Mouse (Mus musculus): ENCODE measurements around the gene Spata18. TPM values are rescaled to one million over a fixed set of nuclear protein-coding genes. Genes with fewer than 3 reads are reported as not detected.

Gene Spata18
- polyA plus RNA-seq, 2 experiments = not detected

GRCm38 (mm10) chr5:73650365-73650964, 714 bp upstream of the Spata18 start:
- peaks cover 0 to 2% of the 10 kb centered on the region in 2 experiments; a peak in 1 of 4 replicates for H3K4me1 ChIP-seq (replicated peaks; ENCODE audit: control insufficient read depth in 2 of 2, insufficient read depth in 2 of 2, low read length in 1 of 2)
- peaks cover 69% of the 10 kb centered on the region for H3K27me3 ChIP-seq (ENCODE audit: control insufficient read depth, insufficient read depth, low read length)
- WGBS (ENCODE audit: insufficient replicate concordance) = 1% methylated on average over 15 of the region's 15 CpGs

GRCm38 (mm10) chr5:73651855-73652201, 649 bp downstream of the Spata18 start:
- no peak for DNase-seq (ENCODE audit: low read depth in 3 of 3, low spot score in 3 of 3)
- WGBS (ENCODE audit: insufficient replicate concordance) = 3% methylated on average over 4 of the region's 4 CpGs
- Histone ChIP-seq H3K4me1 (replicated peaks; ENCODE audit: control insufficient read depth in 2 of 2, insufficient read depth in 2 of 2, low read length in 1 of 2) (peaks cover 0 to 2% of the 10 kb centered on the region in 2 experiments; a peak in 1 of 4 replicates), H3K9me3 (ENCODE audit: control insufficient read depth, low read length) (no peaks in the 10 kb centered on the region), H3K36me3 (replicated peaks; ENCODE audit: control insufficient read depth, insufficient read depth, low read depth) (no peaks in the 10 kb centered on the region), H3K27me3 (ENCODE audit: control insufficient read depth, insufficient read depth, low read length) (peaks cover 65% of the 10 kb centered on the region), H3K4me3 (ENCODE audit: insufficient read depth in 1 of 2, low read depth in 2 of 2, low read length in 2 of 2) (no peak overlapping the region), H3K27ac (no peak overlapping the region), H3K9ac (replicated peaks) (no peak overlapping the region), H3K4me2 (ENCODE audit: low read depth) (peak overlapping the region; percentile 67; the same call in 1 of the 2 replicates)
- TF ChIP-seq CTCF (IDR thresholded peaks at IDR 0.05; ENCODE audit: low read depth) (no peak), EP300 (IDR thresholded peaks at IDR 0.05; ENCODE audit: low read depth) (no peak)
- ATAC-seq (ENCODE audit: insufficient read depth) = no peak

More at GRCm38 (mm10) chr5:73650365-73650964, 714 bp upstream of the Spata18 start:
- Histone ChIP-seq H3K4me3 (ENCODE audit: insufficient read depth in 1 of 2, low read depth in 2 of 2, low read length in 2 of 2) (peak overlapping the region; percentile 47 to 61), H3K36me3 (replicated peaks; ENCODE audit: control insufficient read depth, insufficient read depth, low read depth) (no peaks in the 10 kb centered on the region), H3K27ac (no peak overlapping the region), H3K9ac (replicated peaks) (no peak overlapping the region), H3K9me3 (ENCODE audit: control insufficient read depth, low read length) (no peaks in the 10 kb centered on the region), H3K4me2 (ENCODE audit: low read depth) (peak overlapping the region; percentile 67)
- ATAC-seq (ENCODE audit: insufficient read depth) (no peak), DNase-seq (ENCODE audit: low read depth in 3 of 3, low spot score in 3 of 3) (no peak)
- no peak for TF ChIP-seq EP300 (IDR thresholded peaks at IDR 0.05; ENCODE audit: low read depth)
- TF ChIP-seq CTCF (IDR thresholded peaks at IDR 0.05; ENCODE audit: low read depth) = no peak

DNA sequence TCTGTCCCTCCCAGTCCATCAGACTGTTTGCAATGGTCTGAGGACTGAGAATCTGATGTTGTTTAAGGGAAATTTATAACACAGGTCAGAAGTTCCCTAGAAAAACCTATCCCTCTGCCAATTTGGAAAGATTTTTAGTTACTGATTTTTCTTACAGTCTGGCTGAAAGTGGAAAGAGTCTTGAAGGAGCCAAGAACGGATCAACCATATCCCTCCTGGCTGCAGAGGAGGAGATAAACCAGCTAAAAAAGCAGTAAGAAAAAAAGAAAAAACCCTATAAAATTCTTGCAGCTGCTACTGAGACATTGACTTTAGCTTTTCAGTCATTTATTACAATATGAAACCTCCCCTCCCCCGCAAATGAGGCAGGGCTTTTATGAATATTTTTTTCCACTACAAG, 15.5 kb downstream of the Spata18 start:
- no peaks in the 10 kb centered on the region for H3K4me1 ChIP-seq (replicated peaks; ENCODE audit: control insufficient read depth in 2 of 2, insufficient read depth in 2 of 2, low read length in 1 of 2)
- DNase-seq (ENCODE audit: low read depth in 3 of 3, low spot score in 3 of 3) = no peak
- H3K4me2 ChIP-seq (ENCODE audit: low read depth) = no peak overlapping the region
- H3K36me3 ChIP-seq (replicated peaks; ENCODE audit: control insufficient read depth, insufficient read depth, low read depth) = no peaks in the 10 kb centered on the region
- no peak overlapping the region for H3K27ac ChIP-seq
- H3K27me3 ChIP-seq (ENCODE audit: control insufficient read depth, insufficient read depth, low read length) = no peaks in the 10 kb centered on the region
- no peak for ATAC-seq (ENCODE audit: insufficient read depth)
- H3K9ac ChIP-seq (replicated peaks) = no peak overlapping the region
- H3K9me3 ChIP-seq (ENCODE audit: control insufficient read depth, low read length) = no peaks in the 10 kb centered on the region
- no peak overlapping the region for H3K4me3 ChIP-seq (ENCODE audit: insufficient read depth in 1 of 2, low read depth in 2 of 2, low read length in 2 of 2)
- TF ChIP-seq EP300 (IDR thresholded peaks at IDR 0.05; ENCODE audit: low read depth) (no peak), CTCF (IDR thresholded peaks at IDR 0.05; ENCODE audit: low read depth) (no peak)
- 60% methylated on average over 2 of the region's 2 CpGs for WGBS (ENCODE audit: insufficient replicate concordance)

GRCm38 (mm10) chr5:73667877-73668276, 16.7 kb downstream of the Spata18 start:
- WGBS (ENCODE audit: insufficient replicate concordance) = 71% methylated on average over 2 of the region's 2 CpGs
- Histone ChIP-seq H3K9ac (replicated peaks) (no peak overlapping the region), H3K36me3 (replicated peaks; ENCODE audit: control insufficient read depth, insufficient read depth, low read depth) (no peaks in the 10 kb centered on the region), H3K27ac (no peak overlapping the region), H3K4me2 (ENCODE audit: low read depth) (no peak overlapping the region), H3K27me3 (ENCODE audit: control insufficient read depth, insufficient read depth, low read length) (no peaks in the 10 kb centered on the region), H3K4me3 (ENCODE audit: insufficient read depth in 1 of 2, low read depth in 2 of 2, low read length in 2 of 2) (no peak overlapping the region), H3K4me1 (replicated peaks; ENCODE audit: control insufficient read depth in 2 of 2, insufficient read depth in 2 of 2, low read length in 1 of 2) (no peaks in the 10 kb centered on the region), H3K9me3 (ENCODE audit: control insufficient read depth, low read length) (no peaks in the 10 kb centered on the region)
- TF ChIP-seq EP300 (IDR thresholded peaks at IDR 0.05; ENCODE audit: low read depth) (no peak), CTCF (IDR thresholded peaks at IDR 0.05; ENCODE audit: low read depth) (no peak)
- ATAC-seq (ENCODE audit: insufficient read depth) (no peak), DNase-seq (ENCODE audit: low read depth in 3 of 3, low spot score in 3 of 3) (no peak)

GRCm38 (mm10) chr5:73669386-73669785, 18.2 kb downstream of the Spata18 start:
- Histone ChIP-seq H3K4me1 (replicated peaks; ENCODE audit: control insufficient read depth in 2 of 2, insufficient read depth in 2 of 2, low read length in 1 of 2) (no peaks in the 10 kb centered on the region), H3K4me2 (ENCODE audit: low read depth) (no peak overlapping the region), H3K27ac (no peak overlapping the region), H3K27me3 (ENCODE audit: control insufficient read depth, insufficient read depth, low read length) (no peaks in the 10 kb centered on the region), H3K4me3 (ENCODE audit: insufficient read depth in 1 of 2, low read depth in 2 of 2, low read length in 2 of 2) (no peak overlapping the region), H3K9ac (replicated peaks) (no peak overlapping the region), H3K36me3 (replicated peaks; ENCODE audit: control insufficient read depth, insufficient read depth, low read depth) (no peaks in the 10 kb centered on the region), H3K9me3 (ENCODE audit: control insufficient read depth, low read length) (no peaks in the 10 kb centered on the region)
- DNase-seq (ENCODE audit: low read depth in 3 of 3, low spot score in 3 of 3) (no peak), ATAC-seq (ENCODE audit: insufficient read depth) (no peak)
- TF ChIP-seq CTCF (IDR thresholded peaks at IDR 0.05; ENCODE audit: low read depth) = no peak
- 55% methylated on average over 26 of the region's 26 CpGs for WGBS (ENCODE audit: insufficient replicate concordance)
